ENCODE assay signal across 23 mouse cellular contexts in the genomic region with DNA sequence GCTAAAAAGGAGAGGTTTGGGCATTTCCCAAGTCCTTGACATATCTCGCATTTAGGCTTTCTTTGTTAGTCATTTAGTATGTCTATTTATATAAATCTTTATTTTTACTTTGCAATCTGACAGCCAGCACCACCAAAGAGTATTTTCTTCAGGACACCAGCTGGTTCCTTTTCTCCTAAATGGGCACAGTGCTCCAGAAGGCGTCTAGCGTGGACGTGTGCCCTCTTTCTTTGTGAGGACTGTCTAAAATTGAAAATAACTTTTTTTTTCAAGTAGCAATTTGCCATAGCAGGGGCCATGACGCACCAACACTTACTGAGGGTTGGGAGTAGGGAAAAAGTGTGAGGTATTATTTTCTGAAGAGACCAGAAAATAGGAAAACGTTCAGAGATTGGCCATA.
DNase-seq lines count a peak whose midpoint lies in the region; ATAC-seq and TF ChIP-seq lines count a peak whose summit lies in the region.
"Had no signal": no experiment of that assay in that cellular context is flagged by ENCODE, and none has a peak within 500 bp of the region (broad histone marks: within the 10 kb centered on the region; RNA-seq: fewer than 3 reads in every experiment).

No protein-coding gene starts in this region.

- no peak for TF ChIP-seq CTCF in brain, embryonic 14.5 days (IDR thresholded peaks at IDR 0.05; ENCODE audit: borderline replicate concordance, extremely low read depth, insufficient read depth, insufficient read length)

- peak; percentile 28 to 30 for DNase-seq in frontal cortex, adult 2 months (ENCODE audit: extremely low spot score in 1 of 2, low spot score in 1 of 2)
- no peak for DNase-seq in frontal cortex, postnatal 10 days (ENCODE audit: low spot score in 2 of 2)
- DNase-seq in left cerebral cortex, adult 9 months (ENCODE audit: low spot score in 2 of 2): peak; percentile 9 to 16
- no peak for DNase-seq in left cerebral cortex, postnatal 4 days
- peak; percentile 12 for DNase-seq in brain, embryonic 14.5 days (ENCODE audit: low read depth)
- peak; percentile 8 to 11 for DNase-seq in left cerebral cortex, postnatal 36 days (ENCODE audit: low spot score in 2 of 2)
- DNase-seq in thymus, postnatal 0 days (ENCODE audit: low spot score): no peak
- DNase-seq: adrenal gland, adult 2 months; adrenal gland, postnatal 14 days; cerebellum, adult 18-20 months; cerebellum, adult 9-11 months; cerebellum, postnatal 25 days; gastrocnemius, adult 2 months; gastrocnemius, postnatal 25 days; heart, adult 18-20 months; heart, postnatal 10 days; heart, postnatal 36 days had no signal

- intact Hi-C loops in left cerebral cortex, postnatal 4 days (cut with DNase I): no loop called here
- intact Hi-C loops in left cerebral cortex, postnatal 36 days (cut with DNase I): no loop called here

- TF ChIP-seq POLR2A in brain, embryonic 14.5 days (IDR thresholded peaks at IDR 0.05; ENCODE audit: borderline replicate concordance, extremely low read depth, insufficient read depth, insufficient read length, poor library complexity, severe bottlenecking): no peak

- ATAC-seq in erythroid progenitor cell, adult 5-6 weeks (replicated peaks; ENCODE audit: low FRiP score, poor library complexity, severe bottlenecking): no peak
- ATAC-seq: CD4-positive, CD25-positive, alpha-beta regulatory T cell, adult 4 months; forebrain, embryonic 13.5 days; forebrain, embryonic 16.5 days; hindbrain, embryonic 16.5 days; intestine, embryonic 15.5 days had no signal

Comparison
In these comparisons a context has a peak if more than half of its experiments do, and no peak if none do; other contexts are left out.
1. DNase-seq: peak in frontal cortex, adult 2 months (2 of 2), left cerebral cortex, adult 9 months (2 of 2), brain, embryonic 14.5 days (single experiment) and left cerebral cortex, postnatal 36 days (2 of 2); none in frontal cortex, postnatal 10 days (0 of 2), left cerebral cortex, postnatal 4 days (single experiment) and thymus, postnatal 0 days (single experiment).